Mouse (Mus musculus) 416B (cell line): Measurements from ENCODE around the gene Arhgap20.

Experiments
- DNase-seq: peaks from one replicate; pipeline ENCODE4 v3.0.0; 2011; ENCODE audit warnings: low read depth

Arhgap20 gene

DNA sequence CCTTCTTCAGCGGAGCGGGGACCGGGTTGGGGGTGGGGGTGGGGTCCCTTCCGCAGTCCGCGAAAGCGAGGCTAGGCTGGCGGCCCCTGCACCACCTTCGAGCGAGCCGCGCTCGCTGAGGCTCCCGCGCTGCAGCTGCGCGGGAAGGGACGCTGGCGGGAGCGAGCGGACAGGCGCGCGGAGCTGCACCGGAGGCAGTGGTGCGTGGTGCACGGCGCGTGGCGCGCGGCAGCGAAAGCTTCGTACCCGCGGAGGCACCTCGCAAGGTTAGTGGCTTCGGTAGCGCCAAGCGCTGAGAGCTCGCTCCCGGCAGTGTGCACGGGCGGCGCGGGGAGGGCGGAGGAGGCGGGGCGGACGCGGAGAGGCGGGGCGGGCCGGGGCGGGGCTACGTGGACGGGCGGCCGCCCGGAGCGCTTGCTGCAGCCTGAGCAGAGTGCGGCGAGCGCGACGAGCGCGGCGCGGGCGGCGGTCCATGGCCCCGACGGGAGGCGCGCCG, at the start of gene Arhgap20:
Arhgap20 (plus strand) TSS at position 417 of the 496 bp plus-strand sequence.
- no peak for DNase-seq

DNA sequence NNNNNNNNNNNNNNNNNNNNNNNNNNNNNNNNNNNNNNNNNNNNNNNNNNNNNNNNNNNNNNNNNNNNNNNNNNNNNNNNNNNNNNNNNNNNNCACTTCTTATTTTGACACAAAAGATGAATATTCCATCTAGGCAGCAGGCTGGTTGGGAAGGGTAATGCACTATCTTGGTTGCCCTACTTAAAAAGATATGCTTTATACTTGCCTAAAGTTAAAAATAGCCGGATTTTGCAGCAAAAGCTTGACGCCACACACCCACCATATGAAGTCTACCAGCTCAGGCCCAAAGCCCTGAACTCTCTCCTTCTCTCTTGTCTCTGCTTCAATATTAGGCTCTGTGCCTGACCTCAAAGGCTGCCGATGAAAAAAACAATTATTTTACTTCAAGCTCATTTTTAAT, 46.3 kb upstream of the Arhgap20 start:
- DNase-seq, result no peak

DNA sequence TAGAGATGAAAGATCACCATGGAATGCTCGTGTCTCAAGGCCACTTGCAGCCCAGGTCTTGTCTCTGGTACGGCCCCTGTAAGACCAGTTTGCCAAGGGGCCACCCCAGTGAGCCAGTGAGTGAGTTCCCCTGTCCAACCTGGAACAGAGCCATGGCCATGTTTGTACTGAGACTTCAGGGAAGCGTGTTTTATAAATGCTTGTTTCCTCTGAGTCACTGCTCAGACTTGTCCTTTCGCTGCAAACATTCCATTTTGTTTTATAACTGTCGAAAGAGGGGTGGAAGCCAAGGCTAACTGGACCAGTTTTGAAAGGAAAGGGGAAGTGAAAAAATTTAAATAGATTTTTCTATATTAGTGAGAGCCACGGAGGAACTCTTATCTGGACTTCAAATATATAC, 37.2 kb upstream of the Arhgap20 start:
- DNase-seq, result peak; percentile 0

DNA sequence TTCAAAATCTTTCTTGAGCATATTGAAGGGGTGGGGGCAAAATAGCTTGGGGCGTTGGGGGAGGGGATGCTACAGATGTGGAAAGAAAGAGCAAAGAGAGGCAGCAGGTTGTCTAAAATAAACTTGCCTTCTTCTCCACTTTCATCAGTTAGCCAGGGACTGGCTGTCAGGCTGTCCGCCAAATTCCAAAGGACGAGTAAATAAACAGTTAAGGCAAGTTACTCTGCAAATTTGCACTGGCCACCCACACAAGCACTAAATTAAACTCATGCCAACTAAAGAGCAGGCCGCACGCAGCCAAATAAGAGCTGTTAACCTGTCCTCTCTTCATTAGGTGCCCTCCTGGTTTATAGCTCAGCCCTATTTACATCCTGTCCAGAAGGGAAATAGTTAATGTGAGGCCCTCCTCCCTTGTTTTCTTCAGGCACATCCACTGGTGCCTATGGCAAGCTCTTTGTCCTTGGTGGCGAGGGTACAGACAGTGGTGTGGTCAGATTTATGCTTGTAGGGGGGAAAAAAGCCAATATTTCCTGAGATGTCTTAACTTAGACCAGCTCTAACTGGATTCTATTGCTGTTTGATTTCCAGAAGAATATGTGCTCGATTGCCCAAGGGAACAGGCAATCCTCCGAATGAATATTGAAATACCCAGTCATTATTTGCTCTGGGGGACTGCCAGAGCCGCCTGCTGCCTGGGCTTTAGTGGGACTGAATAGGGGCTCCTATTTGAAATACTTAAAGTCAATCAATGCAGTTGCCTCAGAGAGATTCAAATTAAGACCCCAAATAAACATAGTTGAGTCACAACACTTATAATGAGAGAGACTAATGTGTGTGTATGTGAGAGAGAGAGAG, 29.7 kb upstream of the Arhgap20 start:
- no peak for DNase-seq

DNA sequence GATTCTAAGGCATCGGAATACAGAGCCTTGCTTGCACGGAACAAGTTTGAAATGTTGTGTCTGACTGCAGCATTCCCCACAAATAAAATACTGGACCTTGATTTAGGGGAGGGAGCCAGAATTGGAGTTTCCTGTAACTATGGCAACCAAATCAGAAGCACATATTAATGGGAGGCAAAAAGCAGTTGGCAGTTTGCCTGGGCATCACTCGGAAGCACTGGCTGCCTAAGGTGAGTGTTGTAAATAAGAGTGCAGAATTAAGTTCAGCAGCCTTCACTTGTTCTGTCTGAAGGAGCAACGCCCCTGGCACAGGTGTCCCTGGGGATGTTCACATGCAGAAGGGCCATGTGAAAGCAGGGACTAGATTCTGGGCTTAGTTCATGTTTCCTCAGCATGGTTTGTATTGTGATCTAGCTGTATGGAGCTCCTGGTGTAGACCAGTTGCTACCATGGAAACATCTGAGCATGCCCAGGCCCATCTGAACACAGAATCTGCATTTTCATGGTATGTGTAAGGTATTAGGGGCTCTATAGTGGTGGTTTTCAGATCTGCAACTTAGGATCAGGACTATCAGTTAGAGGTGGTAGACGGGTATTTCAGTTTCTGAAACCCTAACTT, 28.3 kb upstream of the Arhgap20 start:
- no peak for DNase-seq

DNA sequence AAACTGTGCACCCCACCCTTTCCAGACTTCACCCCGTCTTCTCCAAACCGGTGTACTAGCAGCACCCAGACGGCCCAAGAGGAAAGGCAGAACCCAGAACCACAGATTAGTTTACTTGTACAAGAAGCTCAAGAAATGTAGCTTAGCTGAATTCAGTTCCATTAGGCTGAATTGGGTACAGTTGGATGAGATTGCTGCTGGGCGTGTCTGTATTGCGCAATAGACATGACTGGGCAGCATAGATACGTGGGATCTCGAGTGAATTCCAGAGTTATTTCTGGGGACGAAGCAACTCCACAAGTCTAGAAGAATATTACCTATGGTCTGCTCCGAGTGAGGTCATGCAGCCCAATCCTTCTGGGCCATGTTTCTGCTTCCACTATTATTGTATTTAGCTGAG, 26.8 kb upstream of the Arhgap20 start:
- DNase-seq, result no peak

DNA sequence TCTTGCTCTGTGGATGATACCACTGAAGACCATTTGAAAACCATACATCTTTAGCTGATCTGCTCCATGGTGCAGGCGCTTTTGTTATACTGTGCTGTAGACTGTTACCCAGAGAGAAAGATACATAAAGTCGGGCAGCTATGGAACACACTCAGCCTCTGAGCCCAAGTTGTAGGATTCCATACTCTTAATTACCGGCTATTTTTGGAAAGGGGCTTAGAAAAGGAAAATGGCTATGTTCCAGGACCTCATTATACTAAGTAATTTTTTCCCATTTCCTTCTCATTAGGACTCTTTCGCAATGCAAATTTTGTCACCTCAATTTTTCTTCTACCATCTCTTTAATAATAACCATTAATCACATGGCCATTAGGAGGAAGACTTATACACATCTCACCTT, 25.3 kb upstream of the Arhgap20 start:
- no peak for DNase-seq

DNA sequence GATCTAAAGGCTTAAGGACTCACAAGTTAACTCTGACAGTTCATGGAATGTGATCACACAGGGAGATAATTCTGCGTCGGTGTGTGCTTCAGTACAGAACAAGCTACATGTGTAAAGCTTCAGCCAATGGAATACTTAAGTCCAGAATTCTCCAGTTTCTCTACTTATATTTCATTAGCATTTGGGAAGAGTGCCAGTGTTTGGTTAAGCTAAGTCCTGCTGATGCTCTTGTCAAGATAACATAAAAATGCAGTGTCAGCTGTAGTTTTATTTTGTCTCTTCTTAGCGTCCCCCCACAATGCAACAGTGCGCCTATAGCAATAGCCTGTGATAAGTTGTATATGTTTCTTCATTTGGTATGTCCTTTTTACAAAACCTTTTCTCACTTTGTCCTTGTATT, 15.0 kb upstream of the Arhgap20 start:
- no peak for DNase-seq

DNA sequence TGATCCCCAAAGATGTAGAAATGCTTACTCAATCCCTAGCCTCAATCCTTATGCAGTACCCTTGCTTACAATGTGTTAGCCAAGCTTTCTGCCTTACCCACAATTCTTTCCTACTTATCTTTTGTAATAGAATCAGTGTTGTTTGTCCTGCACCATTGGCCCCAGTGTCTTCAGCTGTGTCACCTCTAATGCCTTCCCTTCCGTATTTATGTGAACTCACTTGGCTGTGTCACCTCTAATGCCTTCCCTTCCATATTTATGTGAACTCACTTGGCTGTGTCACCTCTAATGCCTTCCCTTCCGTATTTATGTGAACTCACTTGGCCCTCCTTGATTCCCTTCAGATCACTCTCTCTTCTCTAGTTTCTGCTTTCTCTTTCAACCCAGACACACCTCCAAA, 4.1 kb upstream of the Arhgap20 start:
- DNase-seq, result peak; percentile 1

DNA sequence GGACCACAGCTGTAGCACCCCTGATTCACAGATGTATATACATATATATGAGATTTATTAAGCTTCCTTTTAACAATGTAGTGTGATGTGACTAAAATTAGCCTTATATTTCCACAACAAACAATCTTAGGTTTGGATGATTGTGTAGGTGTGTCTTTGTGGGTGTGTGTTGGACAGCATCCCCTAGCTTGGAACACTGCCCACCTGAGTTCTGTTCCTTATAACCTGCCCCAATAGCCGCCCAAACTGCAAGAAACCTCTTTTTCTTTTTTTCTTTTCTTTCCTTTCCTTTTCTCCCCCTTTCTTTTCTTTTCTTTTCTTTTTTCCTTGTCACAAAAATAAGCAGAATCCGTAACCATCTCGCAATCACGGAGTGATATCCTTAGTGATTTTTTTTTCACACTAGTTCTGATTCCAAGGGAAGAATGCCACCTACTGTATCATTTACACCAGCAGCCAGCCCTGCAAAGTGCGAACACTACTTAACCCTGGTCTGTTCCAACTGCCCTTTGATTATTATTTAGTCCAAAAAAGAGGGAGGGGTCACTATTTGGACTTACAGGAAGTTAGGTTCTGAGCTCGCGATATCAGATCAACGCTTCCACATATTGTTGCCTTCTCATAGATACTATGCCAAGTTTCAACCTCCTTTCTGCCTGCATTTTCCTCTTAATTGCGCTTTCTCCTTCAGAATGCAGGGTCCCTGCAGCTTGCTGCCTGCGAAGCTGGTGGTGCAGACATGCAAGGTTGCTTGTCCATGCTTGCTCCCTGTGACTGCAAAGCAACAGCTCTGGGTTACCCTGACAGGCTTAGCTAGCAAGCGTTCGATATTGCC, 879 bp upstream of the Arhgap20 start:
- DNase-seq, result no peak

DNA sequence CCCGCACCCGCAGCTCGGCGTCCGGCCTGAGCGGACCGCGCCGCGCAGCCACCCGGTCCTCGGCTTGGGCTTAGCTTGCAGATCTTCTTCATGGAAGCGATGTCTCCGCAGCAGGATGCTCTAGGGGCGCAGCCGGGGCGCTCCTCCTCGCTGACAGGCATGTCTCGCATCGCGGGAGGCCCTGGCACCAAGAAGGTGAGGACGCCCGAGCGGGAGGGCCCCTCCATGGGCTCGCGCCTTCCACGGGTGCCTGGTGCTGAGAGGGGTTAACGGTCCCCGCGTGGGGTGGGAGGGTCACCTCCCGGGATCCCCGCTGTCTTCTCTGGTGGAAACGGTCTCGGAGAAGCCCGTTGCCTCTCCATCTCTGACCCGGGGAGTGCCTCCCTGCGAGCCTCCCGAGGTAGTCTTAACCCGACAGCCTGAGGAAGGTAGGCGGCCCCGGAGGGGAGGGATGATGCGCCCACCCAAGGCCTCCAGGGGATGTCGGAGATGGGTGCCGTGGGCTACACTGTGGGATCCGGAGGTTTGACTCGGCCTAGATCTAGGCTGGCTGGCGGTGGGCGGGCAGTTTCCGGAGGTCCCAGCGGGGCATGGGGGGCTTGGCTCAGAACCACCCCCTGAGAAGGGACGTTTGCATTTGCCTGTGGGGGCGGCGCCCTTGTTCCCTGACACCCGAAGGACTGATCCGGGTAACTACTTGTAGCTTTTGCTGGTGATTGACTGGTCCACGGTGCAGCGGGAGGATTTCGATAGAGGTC, 459 bp downstream of the Arhgap20 start:
- DNase-seq, result no peak

DNA sequence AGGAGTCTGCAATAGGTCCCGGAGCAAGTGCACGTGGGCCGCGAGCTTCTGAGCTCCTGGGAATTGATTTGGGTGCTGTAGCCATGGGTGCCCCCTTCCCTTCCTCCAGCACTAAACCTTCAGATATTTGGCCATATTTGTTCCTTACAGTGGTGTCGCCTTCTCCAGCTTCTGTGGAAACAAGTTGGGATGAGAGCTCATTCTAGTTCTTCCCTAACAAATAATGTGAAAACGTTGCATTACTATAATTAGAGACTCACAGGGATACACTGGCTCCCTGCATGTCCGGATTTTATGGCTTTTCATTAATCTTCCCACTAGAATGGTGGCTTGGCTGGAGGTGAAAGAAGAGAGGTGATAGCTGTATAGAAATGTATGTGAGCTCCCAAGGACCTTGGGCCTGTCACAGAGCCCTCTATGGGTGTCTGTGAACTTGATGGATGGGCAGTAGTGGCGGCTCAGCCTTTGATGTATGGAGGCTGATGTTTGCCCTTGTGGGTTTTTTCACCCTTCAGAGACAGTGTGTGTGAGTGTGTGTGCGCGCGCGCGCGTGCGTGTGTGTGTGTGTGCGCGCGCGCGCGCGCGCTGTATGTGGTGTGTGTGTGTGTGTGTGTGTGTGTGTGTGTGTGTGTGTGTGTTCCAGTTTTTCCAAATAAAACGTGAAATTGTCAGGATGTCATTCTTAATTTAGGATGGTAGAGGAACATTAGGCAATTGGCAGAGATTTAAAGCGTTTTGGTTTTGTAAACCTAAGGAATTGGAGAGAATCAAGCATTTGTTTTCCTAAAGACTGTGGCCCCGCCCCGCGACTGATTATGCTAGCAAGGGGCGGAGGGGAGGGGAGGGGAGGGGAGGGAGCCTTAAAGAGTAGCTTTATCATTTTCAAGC, 1.3 kb downstream of the Arhgap20 start:
- no peak for DNase-seq

DNA sequence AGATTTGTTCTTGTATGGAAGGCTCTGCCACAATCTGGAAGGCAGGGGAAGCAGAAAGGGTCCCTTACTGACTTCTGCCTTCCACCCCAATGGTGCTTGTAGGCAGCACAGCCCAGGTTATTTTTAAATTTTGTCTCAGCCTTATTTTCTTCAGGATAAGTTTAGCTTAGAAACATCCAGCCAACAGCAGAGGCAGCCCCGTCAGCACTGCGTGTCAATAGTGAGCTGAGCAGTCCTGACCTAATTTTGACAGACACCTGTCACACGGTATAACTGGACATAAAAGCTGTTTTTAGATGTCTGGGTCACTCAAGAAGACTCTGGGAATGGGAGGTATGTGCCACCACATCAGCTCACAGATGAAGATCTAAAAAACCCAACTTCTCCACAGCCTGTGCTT, 9.1 kb downstream of the Arhgap20 start:
- DNase-seq, result no peak

DNA sequence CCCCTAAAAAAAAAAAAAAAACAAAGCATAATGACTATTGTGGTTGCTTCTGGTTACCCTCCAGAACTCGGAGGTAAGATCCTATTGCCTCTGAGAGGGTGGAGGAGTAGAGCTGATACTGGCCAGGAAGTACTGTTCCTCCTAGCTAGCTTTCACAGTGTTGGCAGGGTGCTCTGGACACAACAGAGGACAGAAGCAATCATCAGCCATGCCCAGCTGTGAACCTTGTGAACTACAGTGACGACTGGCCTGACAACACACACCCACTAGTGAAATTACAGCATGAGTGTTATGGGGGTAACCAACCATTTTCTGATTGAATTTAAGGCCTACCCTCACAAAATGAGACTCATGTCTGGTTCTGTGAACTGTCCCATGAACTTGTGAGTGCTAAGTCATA, 11.3 kb downstream of the Arhgap20 start:
- DNase-seq, result no peak

DNA sequence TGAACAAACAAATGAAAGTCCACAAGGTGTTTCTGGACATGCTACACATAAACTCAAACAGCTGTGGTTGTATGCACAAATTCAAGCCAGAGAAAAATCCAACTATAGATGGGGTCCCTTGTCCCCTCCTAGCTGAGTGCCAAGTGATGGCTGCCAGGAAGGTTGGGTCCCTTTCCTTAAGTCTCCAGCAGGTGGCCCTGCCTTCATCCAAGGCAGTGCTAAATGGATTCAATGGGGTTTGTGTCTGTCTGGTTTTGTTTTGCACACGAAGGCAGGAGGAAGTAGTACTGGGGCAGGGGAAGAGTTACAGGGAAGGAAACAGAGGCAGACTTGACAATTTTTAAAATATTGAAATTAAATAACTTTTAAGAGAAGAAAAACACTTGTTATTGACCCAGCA, 12.0 kb downstream of the Arhgap20 start:
- DNase-seq, result peak; percentile 45

DNA sequence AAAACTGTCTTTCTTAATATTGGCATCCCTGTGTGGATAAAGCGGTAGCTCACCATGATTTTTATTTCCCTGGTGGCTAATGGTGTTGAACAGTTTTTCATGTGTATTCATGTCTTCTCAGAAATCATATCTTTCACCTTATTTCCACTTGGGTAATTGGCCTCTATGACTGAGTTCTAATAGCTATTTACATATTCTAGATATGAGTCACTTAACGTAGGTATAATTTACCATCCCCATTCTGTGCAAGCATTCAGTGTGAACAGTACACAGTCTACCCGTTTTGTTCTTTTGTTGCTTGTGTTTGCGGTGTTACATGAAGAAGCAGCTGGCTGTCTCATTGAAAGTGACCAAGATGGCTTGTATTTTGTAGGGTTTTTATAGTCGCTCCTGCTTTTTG, 14.1 kb downstream of the Arhgap20 start:
- DNase-seq, result no peak

DNA sequence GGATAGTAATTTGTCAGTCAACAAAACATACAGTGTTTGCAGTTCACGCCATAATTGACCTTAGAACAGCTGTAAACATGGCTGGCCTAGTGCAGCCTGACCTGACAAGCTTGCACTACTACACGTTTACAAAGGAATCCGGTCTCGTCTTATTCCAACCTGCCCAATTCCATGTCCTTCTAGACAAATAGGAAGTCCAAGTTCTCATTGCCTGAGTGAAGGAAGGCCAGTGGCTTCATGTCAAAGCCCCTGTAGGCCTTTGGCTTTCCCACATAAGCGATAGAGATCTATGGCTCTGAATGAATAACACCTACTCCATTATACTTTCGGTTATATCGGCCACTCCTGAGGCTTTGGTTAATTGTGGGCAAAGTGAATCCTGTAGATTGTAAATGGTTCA, 16.0 kb downstream of the Arhgap20 start:
- DNase-seq, result no peak

DNA sequence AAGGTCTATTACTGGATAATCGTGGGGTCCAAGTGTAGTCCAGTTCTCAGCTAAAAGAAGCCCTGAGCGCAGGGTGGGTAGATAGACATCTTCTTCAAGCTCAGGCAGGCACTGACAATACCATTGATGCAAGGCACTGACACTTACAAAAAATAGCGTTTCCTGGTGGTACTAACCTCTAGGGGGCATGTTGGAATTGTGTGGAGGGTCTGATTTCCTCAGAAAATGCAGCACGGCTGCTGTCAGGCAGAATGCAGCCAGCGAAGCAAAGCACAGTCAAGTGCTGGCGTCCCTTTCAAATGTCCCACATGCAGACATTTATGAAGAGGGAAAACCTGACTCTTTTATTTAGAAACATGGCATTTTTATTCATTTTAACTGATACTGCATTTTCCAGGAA, 22.2 kb downstream of the Arhgap20 start:
- no peak for DNase-seq

DNA sequence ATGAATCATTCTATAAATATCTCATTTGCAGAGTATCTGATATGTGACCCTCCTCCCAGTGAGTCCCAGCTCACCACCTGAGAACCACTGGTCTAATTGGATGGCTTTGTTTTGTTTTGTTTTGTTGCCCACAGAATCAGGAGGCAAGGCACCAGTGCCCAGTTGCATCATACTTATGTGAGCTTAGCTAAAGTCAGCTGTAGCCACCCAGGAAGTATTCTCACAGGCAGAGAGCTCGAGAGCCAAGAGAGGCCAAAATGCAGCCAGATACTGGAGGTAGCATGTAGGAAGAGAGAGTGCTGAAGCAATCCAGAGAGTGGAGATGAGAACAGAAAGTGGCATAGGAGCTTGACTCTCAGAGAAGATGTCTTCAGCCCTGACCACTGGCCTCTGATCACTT, 23.3 kb downstream of the Arhgap20 start:
- DNase-seq, result no peak

DNA sequence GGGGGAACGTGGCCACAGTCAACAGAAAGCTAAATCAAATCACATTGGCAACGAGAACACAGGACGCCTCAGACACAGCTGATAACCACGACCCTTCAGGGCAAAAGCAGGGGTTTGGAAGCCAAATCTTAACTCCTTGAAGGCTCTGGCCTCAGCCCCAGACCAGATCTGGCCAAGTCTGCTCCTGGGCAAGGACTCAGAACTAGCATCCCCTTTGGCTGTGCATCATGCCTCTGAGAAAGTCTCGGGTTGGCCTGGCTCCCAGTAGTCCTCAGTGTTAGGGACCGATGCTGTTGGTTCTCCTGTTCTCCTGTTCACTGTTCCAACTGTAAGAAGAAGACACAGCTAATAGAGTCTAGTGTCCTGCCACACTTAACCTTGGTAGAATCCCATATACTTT, 30.1 kb downstream of the Arhgap20 start:
- no peak for DNase-seq

DNA sequence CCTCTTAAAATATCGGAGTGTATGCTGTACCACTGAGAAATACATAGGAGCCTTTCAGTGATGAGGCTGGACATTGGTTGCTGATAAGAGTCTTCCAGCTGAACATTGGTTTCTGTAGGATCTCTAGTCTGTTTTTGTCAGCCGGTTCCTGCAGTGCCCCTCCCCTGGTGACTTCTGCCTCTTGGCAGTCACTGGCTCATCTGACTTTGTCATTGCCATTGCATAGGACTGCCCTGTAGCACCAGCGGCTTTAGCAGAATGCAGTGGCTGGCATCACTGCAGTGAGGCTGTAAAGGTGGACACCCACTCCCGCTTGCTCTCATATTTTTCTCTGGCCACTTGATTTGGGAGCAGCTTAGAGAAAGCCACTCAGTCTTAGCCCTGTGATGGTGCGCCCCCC, 33.1 kb downstream of the Arhgap20 start:
- no peak for DNase-seq
